Mouse (Mus musculus) adrenal gland, postnatal 25 days (tissue): ENCODE measurements around the gene Gm27179. TPM values are rescaled to one million over a fixed set of nuclear protein-coding genes. Genes with fewer than 3 reads are reported as not detected.
"Not testable (repeated sequence)": the region's sequence is repeated elsewhere in the genome, so short reads cannot be mapped to it uniquely, and the experiment has no call there.

Experiments used
- DNase-seq: peaks from one replicate; pipeline ENCODE4 v3.0.0; 2021; ENCODE audit warnings: mixed read lengths
- long read RNA-seq: library from polyadenylated mRNA; stranded (forward); transcript quantifications from one replicate; pipeline ENCODE4 v2.0.0, GENCODE M21; 2021
- total RNA-seq: library from RNA; stranded (reverse); gene quantifications from 2 replicates; pipeline ENCODE4 v1.2.3, GENCODE M21; 2021

The Gm27179 gene
- total RNA-seq = not detected in 2 replicates
- long read RNA-seq = 0 reads

DNA sequence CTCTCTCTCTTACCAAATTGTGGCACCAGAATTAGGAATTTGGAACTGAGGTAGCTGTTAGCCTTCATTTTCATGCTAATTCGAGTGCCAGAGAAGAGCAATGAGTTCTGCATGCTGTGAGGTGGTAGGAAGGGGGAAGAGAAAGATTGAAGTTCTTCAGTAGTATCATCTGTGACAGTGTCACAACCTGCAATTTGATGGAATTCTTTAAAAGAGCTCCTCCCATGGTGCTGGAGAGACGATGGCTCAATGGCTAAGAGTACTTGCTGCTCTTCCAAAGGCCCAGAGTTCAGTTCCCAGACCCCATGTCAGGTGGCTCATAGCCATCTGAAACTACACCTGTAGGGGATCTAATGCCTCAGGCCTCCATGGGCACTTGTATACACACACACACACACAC is at the start of gene Gm27179:
Gm27179 (minus strand) TSS at position 101 of the 400 bp plus-strand sequence.
- DNase-seq = not testable (repeated sequence)

DNA sequence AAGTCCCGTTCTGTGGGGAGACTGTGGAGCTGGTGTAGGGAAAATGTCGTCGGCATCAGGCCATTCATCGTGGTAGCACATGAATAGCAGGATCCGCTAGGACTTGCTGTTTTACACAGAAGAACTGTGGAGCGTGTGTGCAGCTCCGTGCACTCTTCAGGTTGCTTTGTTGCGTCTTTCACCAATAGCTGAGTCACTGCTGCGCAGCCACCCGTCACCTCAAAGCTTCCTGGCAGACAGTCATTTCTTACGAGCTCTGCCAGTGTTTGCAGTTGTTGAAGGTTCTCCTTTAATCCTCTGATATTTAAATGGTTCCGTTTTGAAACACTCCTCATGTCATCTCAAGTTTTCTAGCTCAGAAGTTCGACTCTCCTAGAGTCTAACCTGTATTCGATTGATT is 45.2 kb upstream of the Gm27179 start:
- not testable (repeated sequence) for DNase-seq

DNA sequence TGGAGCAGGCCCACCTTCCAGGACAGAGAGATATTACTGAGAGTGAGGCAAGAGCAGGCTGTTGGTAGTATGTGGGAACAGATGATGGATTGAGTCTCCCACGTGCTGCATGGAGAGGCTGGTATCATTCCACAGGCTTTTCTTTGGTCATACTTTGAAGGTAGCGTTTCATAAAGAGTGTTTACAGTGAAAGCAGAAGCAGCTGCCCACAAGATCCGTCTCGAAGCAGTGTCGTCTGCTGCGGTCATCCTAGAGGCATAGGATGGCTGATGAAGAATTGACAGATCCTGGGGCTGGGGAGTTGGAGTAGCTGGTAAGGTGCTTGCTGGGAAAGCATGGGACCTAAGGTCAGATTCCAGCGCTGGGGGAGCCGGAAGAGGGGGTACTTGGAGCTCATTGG is 44.5 kb upstream of the Gm27179 start:
- DNase-seq = not testable (repeated sequence)

DNA sequence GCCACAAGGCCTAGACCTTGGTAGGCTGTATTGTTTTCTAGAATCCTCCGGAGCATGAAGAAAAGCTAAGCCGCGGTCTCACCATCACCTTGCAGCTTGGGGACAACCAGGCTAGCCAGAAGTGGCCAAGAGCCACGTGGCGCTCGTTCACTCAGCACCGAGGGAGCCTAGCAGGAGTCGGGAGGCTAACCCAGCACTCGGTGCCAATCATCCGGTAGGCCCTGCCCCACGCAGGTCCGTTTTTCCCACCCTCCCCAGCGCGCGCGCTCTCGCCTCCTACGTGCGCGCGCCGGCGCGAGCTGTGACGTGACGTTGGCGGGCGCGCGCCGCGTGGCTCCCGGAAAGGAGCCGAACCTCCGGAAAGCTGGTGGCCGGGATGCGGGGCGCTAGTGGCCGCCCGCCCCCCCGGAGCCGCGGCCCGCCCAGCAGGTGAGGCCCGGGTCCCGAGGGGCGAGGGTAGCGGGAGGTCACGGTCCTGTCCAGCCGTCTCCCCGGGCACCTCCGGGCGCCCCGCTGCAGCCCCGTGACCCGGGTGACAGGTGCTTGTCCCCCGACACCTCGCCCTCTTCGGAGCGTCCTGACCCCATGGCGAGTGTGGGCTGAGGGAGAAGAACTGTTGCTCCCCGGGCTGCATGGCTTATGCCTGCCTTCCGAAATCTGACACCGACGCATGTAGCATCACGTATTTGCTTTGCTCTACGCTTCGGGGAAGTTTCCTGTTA is 42.9 kb upstream of the Gm27179 start, which contains the start of gene Entpd4b:
Entpd4b (plus strand) TSS at position 315 of the 722 bp plus-strand sequence.
- not testable (repeated sequence) for DNase-seq

DNA sequence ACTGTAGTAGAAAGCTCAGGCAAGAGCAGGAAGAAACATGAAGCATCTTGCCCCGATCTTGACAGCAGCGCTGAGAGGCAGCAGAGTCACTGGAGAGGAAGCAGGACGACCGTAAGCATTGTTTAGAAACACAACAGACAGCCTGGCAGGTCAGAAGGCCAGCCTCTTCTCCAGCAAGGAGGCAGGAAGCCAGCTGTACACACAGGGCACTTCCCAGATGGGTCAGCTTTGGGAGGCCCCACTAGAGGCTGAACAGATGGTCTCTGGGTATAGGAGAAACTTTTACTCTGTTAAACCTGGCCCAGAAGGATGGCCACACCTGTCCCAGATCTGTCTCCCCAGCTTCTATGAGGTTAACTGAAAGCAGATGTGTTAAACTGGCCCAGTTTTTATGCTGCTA is 35.0 kb upstream of the Gm27179 start:
- DNase-seq = not testable (repeated sequence)

DNA sequence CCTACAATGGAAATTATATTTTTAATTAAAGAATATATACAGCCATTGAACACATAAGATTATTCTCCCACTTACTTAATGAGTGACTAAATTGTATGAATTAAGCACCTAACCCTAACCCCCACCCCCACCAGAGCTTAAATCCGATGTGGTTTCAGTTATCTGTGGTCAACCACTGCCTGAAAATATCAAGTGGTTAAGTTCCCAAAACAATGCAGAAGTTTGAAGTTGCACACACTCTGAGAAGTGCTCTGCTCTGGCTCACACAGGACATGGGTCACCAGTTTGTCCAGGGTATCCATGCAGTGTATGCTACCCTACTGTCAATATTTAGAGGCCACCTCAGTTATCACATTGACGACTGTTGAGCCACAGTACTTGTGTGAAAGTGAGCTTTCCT is 32.7 kb upstream of the Gm27179 start:
- DNase-seq = not testable (repeated sequence)

DNA sequence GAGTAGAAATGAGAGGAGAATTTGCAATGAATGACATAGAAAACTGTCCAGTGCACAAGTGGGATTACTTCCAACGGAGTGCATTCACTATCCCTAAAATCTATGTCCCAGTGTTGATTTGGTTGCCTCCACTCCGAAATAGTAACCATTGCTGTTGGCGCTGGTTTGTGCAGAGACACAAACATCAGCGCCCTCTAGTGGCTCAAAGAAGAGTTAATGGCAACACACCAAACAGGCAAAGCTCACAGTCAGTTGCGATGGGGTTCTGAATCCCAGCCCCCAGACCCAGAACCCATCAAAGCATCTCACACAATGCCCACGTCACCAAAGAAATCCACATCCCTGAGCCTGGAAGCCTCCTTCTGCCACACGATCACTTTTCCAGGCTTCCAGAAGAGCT is 31.7 kb upstream of the Gm27179 start:
- DNase-seq = not testable (repeated sequence)

DNA sequence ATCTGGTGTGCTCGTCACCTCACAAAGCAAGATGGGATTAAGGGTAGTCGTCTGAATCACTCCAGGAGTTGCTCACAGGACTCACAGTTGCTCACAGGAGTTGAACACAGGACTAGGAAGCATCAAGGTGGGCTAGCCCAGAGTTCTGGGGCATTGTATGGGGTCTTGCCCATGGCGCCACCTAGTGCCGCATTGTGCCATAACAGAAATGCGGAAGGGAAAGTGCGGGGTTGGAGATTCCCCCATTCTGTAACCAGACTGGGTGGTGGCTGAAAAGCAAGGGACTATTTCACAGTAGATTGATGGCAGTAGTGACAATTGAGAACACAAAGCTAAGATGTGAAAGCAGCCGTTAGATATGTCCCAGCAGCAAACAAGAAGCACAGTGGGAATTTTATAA is 30.3 kb upstream of the Gm27179 start:
- DNase-seq = not testable (repeated sequence)

DNA sequence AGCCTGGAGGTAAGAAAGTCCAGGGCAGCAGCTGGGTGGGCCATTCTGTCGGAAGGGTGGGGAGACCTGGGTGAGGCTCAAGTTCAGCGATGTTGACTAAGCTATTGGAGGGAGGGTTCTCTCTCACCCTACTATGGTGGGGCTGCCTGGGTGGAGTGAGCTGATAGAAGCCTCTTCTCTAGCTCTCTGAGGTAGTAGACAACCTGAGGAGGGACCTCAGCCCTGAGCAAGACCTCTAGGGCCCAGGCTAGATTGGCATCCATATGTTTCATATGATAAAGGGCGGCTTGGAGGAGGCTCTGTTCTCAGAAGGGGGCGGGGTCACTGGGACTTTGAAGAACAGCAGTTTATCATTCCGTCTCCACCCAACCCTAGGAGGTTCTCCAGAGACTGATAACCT is 27.8 kb upstream of the Gm27179 start:
- DNase-seq = not testable (repeated sequence)

DNA sequence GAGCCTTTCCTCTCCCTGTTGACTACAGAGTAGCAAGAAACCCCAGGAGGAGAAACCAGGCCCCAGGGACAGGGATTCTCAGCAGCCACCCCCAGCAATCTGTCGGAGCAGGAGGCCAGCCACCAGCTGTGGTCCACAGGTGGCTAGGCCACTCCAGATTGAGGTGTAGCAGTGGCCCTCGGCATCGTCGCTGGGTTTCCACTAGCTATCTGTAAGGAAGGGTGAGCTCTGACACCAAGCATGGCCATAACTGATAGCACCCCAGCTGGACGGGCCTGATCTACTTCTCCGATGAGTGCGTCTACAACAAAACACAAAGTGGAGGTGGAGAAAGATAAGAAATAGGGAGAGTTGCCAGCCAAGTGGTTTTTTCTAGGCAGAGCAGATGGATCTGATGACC is 24.2 kb upstream of the Gm27179 start:
- not testable (repeated sequence) for DNase-seq

DNA sequence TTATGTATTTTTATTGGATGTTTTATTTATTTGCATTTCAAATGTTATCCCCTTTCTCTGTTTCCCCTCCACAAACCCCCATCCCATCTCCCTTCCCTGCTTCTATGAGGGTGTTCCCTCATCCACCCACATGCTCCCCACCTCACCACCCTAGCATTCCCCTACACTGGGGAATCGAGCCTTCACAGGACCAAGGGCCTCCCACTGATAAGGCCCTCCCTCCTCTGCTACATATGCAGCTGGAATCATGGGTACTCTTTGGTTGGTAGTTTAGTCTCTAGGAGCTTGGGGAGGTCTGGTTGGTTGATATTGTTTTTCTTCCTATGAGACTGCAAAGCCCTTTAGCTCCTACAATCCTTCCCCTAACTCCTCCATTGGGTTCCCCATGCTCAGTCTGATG is 13.9 kb upstream of the Gm27179 start:
- not testable (repeated sequence) for DNase-seq

DNA sequence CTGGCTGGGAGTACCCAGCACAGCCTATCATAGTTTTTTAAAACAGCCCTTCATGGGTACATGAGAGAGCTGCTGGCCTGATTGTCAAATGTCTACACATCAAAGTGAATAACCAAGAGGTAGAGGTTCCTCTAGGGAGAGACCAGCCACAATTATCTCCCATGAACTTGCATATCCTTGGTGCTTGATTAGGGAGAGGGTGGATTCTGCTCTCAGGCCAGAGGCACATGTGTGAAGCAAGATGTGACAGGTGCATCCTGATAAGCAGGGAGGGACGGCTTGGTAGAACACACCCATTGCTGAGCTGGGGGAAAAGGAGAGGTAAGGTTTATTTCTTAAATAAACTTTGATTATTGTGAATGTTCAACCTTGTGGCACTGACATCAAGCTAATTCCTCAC is 10.7 kb upstream of the Gm27179 start:
- not testable (repeated sequence) for DNase-seq

DNA sequence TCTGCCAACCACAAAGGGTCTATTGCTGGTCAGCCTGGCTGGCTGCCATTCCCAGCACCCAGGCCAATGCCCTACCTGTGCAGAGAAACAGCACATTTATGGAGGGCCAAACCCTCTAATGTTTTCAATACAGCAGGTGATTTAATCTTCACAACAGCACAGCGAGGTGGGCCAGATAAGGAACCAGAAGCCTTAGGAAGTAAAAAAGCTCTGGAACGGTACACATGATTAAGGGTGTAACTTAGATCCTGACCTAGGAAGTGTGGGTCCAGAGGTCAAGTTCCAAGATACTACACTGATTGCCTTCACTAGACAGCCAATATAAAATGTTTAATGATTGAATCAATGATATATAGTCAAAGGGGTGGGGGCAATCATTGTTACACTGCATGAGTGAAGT is 8.5 kb upstream of the Gm27179 start:
- DNase-seq = not testable (repeated sequence)

DNA sequence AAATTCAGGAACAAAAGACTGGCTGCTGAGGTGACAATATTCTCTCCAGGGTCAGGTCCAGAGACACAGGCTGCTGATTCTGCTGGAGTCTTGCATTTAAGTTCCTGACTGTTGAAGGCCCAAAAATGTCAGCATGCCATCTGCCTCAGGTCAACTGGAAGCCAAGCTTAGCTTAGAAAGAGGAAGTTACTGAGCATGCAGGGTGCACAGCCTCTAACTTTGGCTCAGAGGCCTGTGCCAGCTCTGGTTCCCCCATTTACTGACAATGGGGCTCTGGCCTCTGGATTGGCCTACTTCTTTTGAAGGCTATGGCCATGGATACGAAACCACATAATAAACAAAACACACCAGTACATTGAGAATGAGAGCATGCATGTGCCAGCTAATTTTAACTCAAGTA is 5.3 kb downstream of the Gm27179 start:
- not testable (repeated sequence) for DNase-seq

DNA sequence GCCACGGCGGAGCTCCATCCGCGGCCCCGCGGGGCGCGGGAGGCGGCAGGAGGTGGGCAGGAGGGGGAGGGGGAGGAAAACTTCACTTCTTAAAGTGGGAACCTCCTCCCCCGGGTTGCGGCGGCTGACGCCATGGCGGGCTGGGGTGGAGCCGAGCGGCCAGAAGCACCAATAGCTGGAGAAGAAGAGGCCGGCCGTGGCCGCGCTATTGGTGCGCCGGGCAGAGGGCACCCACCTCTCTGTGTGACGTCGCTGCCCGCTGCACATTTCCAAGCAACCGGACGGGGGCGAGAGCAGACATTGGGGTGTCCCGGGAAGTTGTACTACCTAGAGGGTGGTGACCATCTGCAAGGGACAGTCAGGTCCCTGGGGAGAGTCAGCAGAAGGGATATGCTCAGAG is 9.2 kb downstream of the Gm27179 start, which contains the start of gene Gm16867:
Gm16867 (minus strand) TSS at position 189 of the 400 bp plus-strand sequence.
- DNase-seq = not testable (repeated sequence)

DNA sequence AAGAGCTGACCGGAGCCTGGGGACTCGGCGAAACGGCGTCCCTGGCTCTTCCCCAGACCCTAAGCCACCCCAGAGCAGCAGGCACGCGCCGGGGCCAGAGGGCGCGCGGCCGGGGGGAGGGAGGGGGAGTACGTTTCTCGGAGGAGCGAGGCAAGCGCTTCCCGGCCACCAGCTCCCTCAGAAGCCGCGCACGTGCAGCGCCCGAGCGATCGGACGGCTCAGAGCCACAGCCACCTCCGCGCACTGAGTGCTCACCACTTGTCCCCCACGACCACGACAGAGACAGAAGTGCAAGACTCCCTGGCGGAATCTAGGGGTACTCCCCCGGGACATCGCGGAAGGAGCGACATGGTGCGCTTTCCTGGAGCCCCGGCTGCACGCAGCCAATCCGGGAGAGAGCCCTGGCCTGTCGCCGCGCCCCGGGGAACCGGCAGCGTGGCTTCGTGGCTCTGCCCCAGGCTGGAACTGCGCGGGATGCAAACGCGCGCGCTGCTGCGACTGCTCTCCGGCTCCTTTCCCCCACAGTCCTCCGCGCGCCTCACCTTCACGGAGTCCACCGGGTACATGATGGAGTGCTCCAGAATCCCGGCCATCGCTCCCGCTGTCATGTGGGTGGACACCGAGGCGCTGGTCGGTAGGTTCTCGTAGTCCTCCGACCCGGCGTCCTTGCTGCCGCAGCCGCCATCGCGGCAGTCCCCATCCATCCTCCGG is 9.8 kb downstream of the Gm27179 start:
- DNase-seq = not testable (repeated sequence)

DNA sequence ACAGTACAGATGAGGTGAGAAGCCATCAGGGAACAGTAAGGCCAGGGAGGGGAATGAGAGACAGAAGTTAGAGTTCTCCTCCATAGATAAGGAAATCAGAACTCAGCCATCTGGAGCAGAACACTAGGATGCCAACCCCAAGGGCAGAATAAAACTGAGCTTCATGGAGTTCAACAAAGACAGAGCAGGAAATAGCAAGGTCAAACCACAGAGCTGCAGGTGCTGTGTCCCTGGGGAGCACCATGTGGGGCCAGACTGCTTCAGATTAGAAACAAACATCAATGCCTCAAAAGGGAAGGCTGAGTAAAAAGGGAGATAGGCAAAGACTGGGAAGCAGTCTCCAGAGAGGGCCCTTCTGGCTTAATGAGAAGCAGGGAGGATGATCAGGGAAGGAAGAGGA is 16.1 kb downstream of the Gm27179 start:
- DNase-seq = not testable (repeated sequence)

DNA sequence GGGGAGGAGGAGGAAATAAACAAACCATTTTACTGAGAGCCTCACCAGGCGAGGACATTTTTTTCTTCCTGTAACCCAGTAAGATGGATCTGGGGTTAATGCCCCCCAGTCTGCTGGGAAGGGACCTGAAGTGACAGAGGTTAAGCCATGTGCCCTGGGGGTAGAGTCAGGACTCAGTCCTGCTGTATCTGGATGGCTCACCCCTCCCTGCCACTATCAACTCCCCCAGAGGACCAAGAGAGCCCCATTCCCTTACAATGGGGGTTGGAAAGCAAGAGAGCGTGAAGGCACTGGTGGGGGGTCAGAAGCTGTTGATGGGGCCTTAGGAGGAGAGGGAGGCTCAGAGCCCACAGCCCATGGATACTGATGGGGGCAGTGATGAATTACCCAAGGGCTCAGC is 17.4 kb downstream of the Gm27179 start:
- DNase-seq = not testable (repeated sequence)

DNA sequence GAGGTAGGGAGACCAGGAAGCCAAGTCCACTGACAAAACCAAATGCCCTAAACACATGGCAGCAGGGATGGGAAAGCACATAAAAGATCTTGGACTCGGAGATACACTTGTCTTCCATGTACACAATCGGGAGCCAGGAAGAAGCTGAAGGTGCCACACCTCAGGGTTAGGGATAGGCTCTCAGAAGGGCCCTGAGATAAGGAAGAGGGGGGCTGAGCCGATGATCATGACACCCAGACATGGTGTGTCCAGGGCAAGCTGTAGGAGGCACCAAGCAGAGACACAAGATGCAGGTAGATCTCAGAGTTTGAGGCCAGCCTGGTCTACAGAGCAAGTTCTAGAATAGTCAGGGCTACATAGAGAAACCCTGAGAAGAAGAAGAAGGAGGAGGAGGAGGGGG is 17.8 kb downstream of the Gm27179 start:
- DNase-seq = not testable (repeated sequence)

DNA sequence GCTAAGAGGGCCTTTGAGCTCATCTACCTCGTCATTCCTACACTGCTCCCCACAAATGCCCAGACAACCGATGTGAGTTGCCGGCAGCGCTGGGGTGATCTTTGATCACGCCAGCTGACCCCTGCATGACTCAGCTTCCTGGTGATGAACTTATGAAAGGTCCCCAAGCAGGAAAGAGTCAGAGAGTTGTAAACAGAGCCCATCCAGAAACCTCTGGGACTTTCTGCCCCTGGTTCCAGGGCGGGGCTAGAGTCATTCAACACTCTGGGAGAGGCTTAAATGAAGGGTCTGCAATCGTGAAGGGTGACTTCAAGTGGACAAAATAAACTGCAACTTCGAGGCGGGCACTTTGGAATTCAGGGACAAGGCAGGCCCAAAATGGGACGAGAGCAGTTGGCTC is 24.3 kb downstream of the Gm27179 start:
- DNase-seq = not testable (repeated sequence)

DNA sequence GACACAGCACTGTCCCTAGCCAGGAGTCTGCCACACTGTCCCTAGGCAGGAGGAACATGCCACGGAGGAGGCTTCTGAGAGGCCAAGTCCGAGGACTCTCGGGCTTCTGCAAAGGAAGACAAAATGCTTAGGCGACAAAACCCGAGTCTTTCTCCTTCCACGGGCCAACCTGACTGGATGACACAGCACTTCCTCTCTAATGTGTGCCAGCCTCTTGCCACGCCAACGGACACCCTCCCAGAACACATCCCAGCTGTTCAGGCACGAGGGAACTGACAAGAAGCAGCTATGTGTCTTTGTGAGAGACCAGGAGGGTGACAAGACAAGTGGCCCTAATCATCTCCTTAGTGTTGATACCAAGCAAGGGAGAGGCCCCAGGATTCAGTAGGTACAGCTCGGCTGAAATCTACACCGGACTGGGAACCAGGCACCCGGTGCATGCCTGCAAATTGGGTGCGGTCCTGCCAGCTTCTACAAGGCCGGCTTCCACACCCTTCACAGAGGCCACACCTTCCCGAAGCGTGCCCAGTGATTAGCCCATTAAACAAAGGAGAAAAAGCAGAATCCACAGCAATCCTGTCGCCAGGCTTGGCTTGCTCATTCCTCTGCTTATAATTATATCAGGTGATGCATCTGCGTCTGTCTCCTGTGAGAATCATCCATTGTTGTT is 26.7 kb downstream of the Gm27179 start:
- not testable (repeated sequence) for DNase-seq

DNA sequence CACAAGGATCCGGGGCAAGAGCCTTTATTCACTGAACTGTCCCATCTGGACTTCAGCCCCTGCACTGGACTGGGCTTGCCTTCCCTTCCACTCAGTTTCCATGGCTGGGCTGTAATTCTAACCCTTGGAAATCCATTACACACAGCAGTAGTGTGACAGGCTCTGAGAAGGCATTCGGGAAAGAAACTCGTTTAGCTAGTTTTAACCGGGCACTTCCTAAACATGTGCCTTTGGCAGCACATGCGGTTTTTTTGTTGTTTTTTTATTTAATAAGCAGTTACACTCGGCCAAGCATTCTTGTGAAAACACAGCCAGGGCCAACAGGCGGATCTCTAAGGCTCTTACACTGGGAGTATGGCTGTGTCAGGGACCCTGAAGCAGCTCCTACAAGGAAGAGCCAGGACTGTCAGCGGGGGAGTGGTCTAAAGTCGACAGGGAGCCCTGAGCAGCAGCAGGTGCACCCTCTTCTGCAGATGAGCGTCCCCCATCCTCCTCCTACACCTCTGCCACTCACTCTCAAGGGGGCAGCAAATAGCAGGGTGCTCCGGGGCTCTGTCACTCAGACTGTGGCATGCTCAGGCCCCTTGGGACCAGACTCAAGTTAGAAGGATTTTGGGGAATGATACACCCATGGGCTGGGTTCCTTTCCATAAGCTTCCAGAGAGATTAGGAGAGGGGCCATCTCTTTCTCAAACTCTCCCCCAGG is 38.3 kb downstream of the Gm27179 start:
- DNase-seq = not testable (repeated sequence)
